Mouse (Mus musculus) c-Kit-positive CD71-positive TER-119-positive erythroid progenitor cells, embryonic 14.5 days (primary cell): ENCODE measurements around the gene Zmynd8.

ENCODE experiments used
- DNase-seq: peaks from one replicate; pipeline ENCODE4 v3.0.0-alpha.2; 2013; ENCODE audit warnings: low spot score

Gene Zmynd8

GRCm38 (mm10) chr2:165747975-165748374 lies 150.8 kb downstream of the Zmynd8 start:
- no peak for DNase-seq

GRCm38 (mm10) chr2:165745306-165746098 lies 153.3 kb downstream of the Zmynd8 start:
- no peak for DNase-seq

- no peak for DNase-seq
Observed at GRCm38 (mm10) chr2:165742210-165742786, 156.5 kb downstream of the Zmynd8 start.

DNA sequence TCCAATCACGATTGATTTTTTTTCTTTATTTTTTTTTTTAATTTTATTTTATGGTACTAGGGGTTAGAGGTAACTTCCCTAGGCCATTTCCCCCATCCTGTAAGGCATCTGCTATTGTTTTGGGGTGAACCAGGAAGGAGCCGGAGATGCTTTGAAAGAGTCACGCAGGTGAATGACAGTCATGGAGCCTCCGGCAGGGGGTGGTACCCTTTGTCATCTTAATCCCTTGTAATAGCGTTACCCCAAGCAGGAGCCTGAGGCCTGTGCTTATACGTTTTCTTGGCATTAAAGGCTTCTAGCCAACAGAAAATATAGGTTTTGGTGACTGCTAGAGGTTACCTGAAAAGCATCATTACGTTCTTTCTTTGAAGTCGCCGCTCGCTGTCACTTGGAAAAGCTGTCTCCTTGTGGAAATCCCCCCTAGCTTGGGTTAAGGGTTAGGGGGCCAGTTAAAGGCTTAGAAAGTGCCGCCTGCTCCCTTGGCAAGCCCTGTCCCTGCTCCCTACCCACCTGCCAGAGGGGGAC lies 157.2 kb downstream of the Zmynd8 start:
- no peak for DNase-seq

DNA sequence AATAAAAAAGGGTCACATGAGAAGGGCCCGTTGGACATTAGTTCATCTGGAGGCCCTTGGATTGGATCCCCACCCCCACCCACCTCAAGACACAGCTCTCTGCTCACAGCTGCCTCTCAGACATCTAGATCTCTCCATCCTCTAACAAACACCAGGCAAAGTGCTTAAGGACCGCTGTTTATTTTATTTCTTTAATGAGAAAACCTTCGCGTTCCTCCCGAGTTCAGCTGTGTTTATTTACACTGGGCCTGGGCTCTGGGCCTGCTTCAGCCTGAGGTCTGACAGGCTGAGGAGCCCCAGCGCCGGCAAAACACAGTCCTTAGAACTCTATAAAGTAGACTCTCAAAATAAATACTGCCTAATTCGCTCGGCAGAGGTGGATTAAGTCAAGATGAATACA lies 157.8 kb downstream of the Zmynd8 start:
- no peak for DNase-seq

GRCm38 (mm10) chr2:165740381-165740780 lies 158.4 kb downstream of the Zmynd8 start:
- no peak for DNase-seq

DNA sequence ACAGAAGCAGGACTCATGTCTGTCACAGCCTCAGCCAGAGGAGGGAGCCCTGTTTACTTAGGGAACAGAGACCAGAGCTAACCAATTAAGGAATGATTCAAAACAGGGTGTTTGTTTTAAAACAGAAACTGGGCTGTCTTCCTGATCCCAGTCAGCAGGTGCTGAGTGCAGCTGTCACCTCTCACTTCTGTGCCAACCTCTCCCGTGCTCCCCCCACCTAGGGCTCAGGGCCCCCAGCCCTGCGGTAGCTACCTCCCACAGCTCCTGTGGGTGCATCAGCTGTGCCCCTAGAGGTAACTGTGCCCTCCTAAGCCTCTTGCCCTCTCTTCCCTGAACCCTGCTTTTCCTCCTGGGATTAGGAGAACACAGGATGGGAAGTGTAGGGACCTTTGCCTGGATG lies 162.5 kb downstream of the Zmynd8 start:
- no peak for DNase-seq
